Mouse (Mus musculus): Measurements from ENCODE around the gene Stub1. TPM values are rescaled to one million over a fixed set of nuclear protein-coding genes. Genes with fewer than 3 reads are reported as not detected.

Gene Stub1
- total and polyA plus RNA-seq, 3 experiments: 105 to 147 (median 129) TPM

- no peaks in the 10 kb centered on the region for H3K27me3 ChIP-seq (ENCODE audit: control insufficient read depth, insufficient read depth, low read length)
- H3K4me3 ChIP-seq: no peak overlapping the region
- no peak overlapping the region for H3K9ac ChIP-seq (ENCODE audit: low read depth, low read length)
- 86% methylated on average over 8 of the region's 8 CpGs for WGBS
- H3K27ac ChIP-seq: no peak overlapping the region
- H3K79me2 ChIP-seq (replicated peaks; ENCODE audit: control insufficient read depth, insufficient read depth, low read length): no peaks in the 10 kb centered on the region
- no peaks in the 10 kb centered on the region for H3K36me3 ChIP-seq (ENCODE audit: control insufficient read depth, insufficient read depth, low read length)
- no peak for DNase-seq
- TF ChIP-seq POLR2A (IDR thresholded peaks at IDR 0.05; ENCODE audit: insufficient read depth, low read depth, low read length) (no peak), EP300 (IDR thresholded peaks at IDR 0.05; ENCODE audit: insufficient read depth, low read depth, low read length) (no peak), CTCF (IDR thresholded peaks at IDR 0.05) (no peak)
- intact Hi-C loops (cut with DNase I): no loop called here
- H3K4me1 ChIP-seq (ENCODE audit: control insufficient read depth, insufficient read depth, low read length): 0 out of 2 replicates have a peak, but pooled peaks cover 1% of the 10 kb centered on the region
Observed at GRCm38 (mm10) chr17:25879750-25880149, 46.5 kb upstream of the Stub1 start.

GRCm38 (mm10) chr17:25879261-25879660 lies 46.1 kb upstream of the Stub1 start:
- intact Hi-C loops (cut with DNase I): no loop called here
- DNase-seq: no peak

GRCm38 (mm10) chr17:25878611-25879180 lies 45.5 kb upstream of the Stub1 start:
- DNase-seq: no peak
- TF ChIP-seq CTCF (IDR thresholded peaks at IDR 0.05): no peak
- no peak for TF ChIP-seq POLR2A (IDR thresholded peaks at IDR 0.05; ENCODE audit: insufficient read depth, low read depth, low read length)
- TF ChIP-seq EP300 (IDR thresholded peaks at IDR 0.05; ENCODE audit: insufficient read depth, low read depth, low read length): no peak
- intact Hi-C loops (cut with DNase I): no loop called here
- WGBS: 93% methylated on average over 19 of the region's 19 CpGs
- Histone ChIP-seq H3K27me3 (ENCODE audit: control insufficient read depth, insufficient read depth, low read length) (no peaks in the 10 kb centered on the region), H3K4me3 (no peak overlapping the region), H3K79me2 (replicated peaks; ENCODE audit: control insufficient read depth, insufficient read depth, low read length) (no peaks in the 10 kb centered on the region), H3K9ac (ENCODE audit: low read depth, low read length) (no peak overlapping the region), H3K4me1 (ENCODE audit: control insufficient read depth, insufficient read depth, low read length) (peaks cover 6% of the 10 kb centered on the region; the same call in 1 of the 2 replicates), H3K27ac (no peak overlapping the region), H3K36me3 (ENCODE audit: control insufficient read depth, insufficient read depth, low read length) (no peaks in the 10 kb centered on the region)

More at GRCm38 (mm10) chr17:25879261-25879660, 46.1 kb upstream of the Stub1 start:
- Histone ChIP-seq H3K27ac (no peak overlapping the region), H3K79me2 (replicated peaks; ENCODE audit: control insufficient read depth, insufficient read depth, low read length) (no peaks in the 10 kb centered on the region), H3K36me3 (ENCODE audit: control insufficient read depth, insufficient read depth, low read length) (no peaks in the 10 kb centered on the region), H3K9ac (ENCODE audit: low read depth, low read length) (no peak overlapping the region), H3K4me1 (ENCODE audit: control insufficient read depth, insufficient read depth, low read length) (peaks cover 4% of the 10 kb centered on the region; the same call in 1 of the 2 replicates), H3K4me3 (no peak overlapping the region), H3K27me3 (ENCODE audit: control insufficient read depth, insufficient read depth, low read length) (no peaks in the 10 kb centered on the region)
- TF ChIP-seq POLR2A (IDR thresholded peaks at IDR 0.05; ENCODE audit: insufficient read depth, low read depth, low read length): 0 out of 2 replicates have a peak, but pooled peaks have one; percentile 9
- TF ChIP-seq EP300 (IDR thresholded peaks at IDR 0.05; ENCODE audit: insufficient read depth, low read depth, low read length): no peak
- TF ChIP-seq CTCF (IDR thresholded peaks at IDR 0.05): peak; percentile 63
- WGBS: 80% methylated on average over 4 of the region's 4 CpGs

GRCm38 (mm10) chr17:25877741-25878610 lies 44.8 kb upstream of the Stub1 start:
- Histone ChIP-seq H3K9ac (ENCODE audit: low read depth, low read length) (no peak overlapping the region), H3K4me1 (ENCODE audit: control insufficient read depth, insufficient read depth, low read length) (peaks cover 6% of the 10 kb centered on the region; the same call in 1 of the 2 replicates), H3K27me3 (ENCODE audit: control insufficient read depth, insufficient read depth, low read length) (no peaks in the 10 kb centered on the region), H3K27ac (no peak overlapping the region), H3K79me2 (replicated peaks; ENCODE audit: control insufficient read depth, insufficient read depth, low read length) (no peaks in the 10 kb centered on the region), H3K36me3 (ENCODE audit: control insufficient read depth, insufficient read depth, low read length) (no peaks in the 10 kb centered on the region), H3K4me3 (no peak overlapping the region)
- intact Hi-C loops (cut with DNase I): no loop called here
- WGBS: 92% methylated on average over 32 of the region's 32 CpGs
- TF ChIP-seq CTCF (IDR thresholded peaks at IDR 0.05): no peak
- no peak for TF ChIP-seq EP300 (IDR thresholded peaks at IDR 0.05; ENCODE audit: insufficient read depth, low read depth, low read length)
- TF ChIP-seq POLR2A (IDR thresholded peaks at IDR 0.05; ENCODE audit: insufficient read depth, low read depth, low read length): no peak
- DNase-seq: no peak

- Histone ChIP-seq H3K27me3 (ENCODE audit: control insufficient read depth, insufficient read depth, low read length) (no peaks in the 10 kb centered on the region), H3K9ac (ENCODE audit: low read depth, low read length) (no peak overlapping the region), H3K4me1 (ENCODE audit: control insufficient read depth, insufficient read depth, low read length) (peaks cover 6% of the 10 kb centered on the region; the same call in 1 of the 2 replicates), H3K4me3 (no peak overlapping the region), H3K36me3 (ENCODE audit: control insufficient read depth, insufficient read depth, low read length) (no peaks in the 10 kb centered on the region), H3K27ac (no peak overlapping the region), H3K79me2 (replicated peaks; ENCODE audit: control insufficient read depth, insufficient read depth, low read length) (no peaks in the 10 kb centered on the region)
- 69% methylated on average over 3 of the region's 3 CpGs for WGBS
- TF ChIP-seq CTCF (IDR thresholded peaks at IDR 0.05) (no peak), EP300 (IDR thresholded peaks at IDR 0.05; ENCODE audit: insufficient read depth, low read depth, low read length) (no peak), POLR2A (IDR thresholded peaks at IDR 0.05; ENCODE audit: insufficient read depth, low read depth, low read length) (no peak)
- intact Hi-C loops (cut with DNase I): no loop called here
- DNase-seq: no peak
Observed at GRCm38 (mm10) chr17:25877025-25877424, 43.8 kb upstream of the Stub1 start.

Data from heart, adult 2 months (tissue).